Mouse (Mus musculus): ENCODE data around the gene Cabp2.

DNA sequence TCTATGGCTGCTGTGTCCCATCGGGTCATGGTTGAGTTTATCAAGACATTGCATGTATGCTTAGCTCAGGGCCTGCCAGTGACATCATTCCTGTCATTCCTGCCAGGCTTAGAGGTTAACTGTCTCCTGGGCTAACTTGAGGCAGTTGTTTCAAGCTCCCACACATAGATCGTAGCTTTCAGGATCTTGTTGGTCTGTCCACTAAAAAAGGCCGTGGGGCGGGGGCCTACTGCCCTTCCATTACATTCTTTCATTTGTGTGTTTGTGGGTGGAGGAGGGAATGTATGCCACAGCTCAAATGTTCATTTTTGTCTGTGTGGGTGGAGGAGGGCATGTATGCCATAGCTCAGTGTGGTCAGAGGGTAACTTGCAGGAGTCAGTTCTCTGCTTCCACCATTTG, 48.7 kb downstream of the Cabp2 start:
- TF ChIP-seq CTCF (IDR thresholded peaks at IDR 0.05; ENCODE audit: low read depth, low read length): no peak
- no peak for TF ChIP-seq POLR2A (IDR thresholded peaks at IDR 0.05; ENCODE audit: extremely low read depth, insufficient read depth, low read length)

All from liver, adult 2 months (tissue).